Mouse (Mus musculus): Measurements from ENCODE around the gene Retreg3. TPM values are rescaled to one million over a fixed set of nuclear protein-coding genes. Genes with fewer than 3 reads are reported as not detected.

The Retreg3 gene
- total RNA-seq, 2 experiments from 2014 or later: 57.1 to 61.1 TPM

DNA sequence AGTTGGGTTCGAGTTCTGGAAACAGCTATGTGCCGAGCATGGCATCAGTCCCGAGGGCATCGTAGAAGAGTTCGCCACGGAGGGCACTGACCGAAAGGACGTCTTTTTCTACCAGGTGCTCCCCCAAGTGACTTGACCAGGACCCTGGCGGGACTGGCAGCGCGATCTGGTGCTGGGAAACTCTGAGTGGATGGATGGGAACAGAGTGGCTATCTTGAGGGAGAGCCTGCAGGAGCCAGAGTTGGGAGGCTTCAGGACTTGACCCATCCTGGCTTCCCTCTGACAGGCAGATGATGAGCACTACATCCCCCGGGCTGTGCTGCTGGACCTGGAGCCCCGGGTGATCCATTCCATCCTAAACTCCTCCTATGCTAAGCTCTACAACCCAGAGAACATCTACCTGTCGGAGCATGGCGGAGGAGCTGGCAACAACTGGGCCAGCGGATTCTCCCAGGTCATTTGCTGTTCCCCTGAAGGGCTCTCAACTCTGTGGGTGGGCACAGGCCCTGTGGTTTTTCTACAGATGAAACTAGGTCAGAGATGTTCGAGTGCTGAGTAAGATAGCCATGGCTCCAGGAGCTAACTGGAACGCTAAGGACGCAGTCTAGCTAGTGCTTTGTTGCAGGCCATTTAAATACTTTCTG lies 974 bp upstream of the Retreg3 start:
- no peak for DNase-seq (ENCODE audit: low spot score in 2 of 2)

DNA sequence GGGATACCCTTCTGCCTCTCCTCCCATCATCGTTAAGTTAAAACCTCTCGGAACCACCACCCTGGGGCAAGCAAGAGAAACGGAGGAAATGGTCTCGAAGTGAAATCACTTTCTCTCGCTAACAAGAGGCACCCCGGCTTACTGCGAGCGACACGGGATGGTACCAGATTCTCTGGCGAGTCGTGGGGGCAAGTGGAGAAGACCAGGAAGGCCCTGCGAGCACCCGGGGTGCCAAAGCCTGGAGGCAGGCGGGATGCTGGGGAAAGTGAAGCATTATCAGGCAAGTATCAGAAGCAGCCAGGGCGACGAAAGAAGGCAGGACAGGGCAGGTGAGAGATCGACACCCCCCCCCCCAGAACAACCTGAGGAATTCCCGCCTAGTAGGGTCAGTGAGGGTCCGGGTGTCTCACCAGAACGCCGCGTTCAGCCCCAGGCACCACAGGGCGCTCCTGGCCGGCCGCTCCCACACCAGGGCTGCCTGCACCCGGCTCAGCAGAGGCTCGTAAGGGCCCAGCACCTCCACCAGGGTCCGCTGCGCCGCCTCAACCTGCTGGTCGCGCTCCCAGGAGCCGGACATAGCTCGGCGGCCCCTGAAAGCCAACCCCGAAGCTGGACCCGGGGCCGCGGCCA lies 447 bp downstream of the Retreg3 start:
- no peak for DNase-seq (ENCODE audit: low spot score in 2 of 2)

DNA sequence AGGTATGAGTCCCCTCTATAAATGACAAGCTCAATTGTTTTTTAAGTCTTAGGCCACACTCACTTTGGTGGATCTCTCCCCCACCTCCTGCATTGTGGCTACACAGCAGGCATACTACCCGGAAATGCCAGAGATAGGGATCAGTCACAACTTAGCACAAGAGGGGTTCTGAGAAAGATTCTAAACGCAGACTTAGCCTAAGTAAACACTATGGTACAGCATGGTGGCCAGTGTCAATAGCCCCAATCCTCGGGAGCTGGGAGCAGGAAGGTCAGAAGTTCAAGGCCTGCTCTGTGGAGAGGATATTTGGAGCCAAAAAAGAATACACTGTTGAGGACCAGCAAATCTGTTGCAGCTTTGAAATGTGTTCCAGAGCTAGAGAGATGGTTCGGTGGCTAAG lies 1.6 kb downstream of the Retreg3 start:
- DNase-seq (ENCODE audit: low spot score in 2 of 2): no peak

DNA sequence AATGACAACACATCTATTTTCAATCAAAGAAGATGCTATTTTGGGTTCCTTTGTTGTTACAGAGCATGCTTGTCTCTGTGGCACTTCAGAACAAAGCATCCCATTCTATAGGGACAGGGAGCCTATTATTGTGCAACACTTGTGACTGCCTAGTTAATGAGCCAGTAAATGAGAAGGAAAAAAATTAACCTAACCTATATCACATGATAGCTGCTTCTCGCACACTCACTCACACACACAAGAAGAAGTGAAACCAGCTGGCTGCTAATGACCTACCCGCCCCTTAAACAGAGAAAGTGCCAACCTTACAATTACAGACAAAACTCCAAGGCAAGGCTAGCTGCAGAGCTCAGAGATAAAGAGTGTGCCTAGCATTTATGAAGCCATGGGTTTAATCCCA lies 4.1 kb downstream of the Retreg3 start:
- DNase-seq (ENCODE audit: low spot score in 2 of 2): no peak

DNA sequence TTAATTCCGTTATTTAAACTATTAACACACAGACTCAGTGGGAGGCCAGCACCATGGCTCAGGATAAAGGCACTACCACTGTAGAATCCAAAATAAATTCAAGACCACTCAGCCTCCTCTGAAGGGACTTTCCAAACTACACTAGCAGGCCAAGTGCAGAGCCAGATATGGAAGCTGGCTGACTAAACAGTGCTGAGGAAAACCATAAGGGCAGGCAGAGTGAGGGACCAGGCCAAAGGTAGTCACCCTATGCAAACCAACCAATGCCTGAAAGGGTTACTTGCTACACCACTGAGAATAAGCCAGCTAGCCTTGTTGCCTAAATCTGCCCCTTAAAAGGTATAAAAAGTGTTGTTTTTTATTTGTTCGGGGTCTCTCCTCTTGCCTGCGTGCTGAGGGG lies 7.5 kb downstream of the Retreg3 start:
- DNase-seq (ENCODE audit: low spot score in 2 of 2): no peak

DNA sequence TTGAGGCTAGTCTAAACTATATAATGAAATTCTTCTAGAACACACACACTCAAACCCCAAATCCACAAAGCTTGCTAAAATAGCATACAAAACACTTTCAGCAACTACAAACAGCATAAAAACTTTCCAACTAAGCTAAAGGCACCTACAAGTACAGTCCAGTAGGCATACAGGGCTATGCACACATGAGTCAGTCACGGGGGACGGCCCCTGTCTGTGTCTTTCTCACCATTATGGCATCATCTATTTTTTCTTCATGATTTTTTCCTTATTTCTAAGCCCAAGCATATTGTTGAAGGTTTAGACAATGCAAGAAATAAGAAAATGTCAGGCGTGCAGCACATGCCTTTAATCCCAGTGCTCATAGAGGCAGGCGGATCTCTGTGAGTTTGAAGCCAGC lies 8.5 kb downstream of the Retreg3 start:
- DNase-seq (ENCODE audit: low spot score in 2 of 2): no peak

DNA sequence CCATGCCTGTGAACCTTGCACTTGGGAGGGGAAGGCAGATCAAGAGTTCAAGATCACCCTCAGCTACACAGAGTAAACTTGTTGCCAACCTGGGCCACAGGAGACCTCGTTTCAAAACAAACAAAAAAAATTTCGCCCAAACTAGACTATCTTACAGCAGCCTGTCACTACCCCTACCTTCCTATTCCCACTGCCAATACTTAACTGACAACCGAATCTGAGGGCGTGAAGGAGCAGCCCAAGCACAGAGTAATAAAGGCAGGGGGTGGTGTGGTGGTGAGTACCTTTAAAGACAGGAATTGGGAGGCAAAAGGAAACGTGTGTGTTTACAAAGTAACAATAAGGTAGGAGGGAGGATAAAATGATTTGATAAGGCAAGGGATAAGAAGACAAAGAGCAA lies 9.0 kb downstream of the Retreg3 start:
- DNase-seq (ENCODE audit: low spot score in 2 of 2): no peak

DNA sequence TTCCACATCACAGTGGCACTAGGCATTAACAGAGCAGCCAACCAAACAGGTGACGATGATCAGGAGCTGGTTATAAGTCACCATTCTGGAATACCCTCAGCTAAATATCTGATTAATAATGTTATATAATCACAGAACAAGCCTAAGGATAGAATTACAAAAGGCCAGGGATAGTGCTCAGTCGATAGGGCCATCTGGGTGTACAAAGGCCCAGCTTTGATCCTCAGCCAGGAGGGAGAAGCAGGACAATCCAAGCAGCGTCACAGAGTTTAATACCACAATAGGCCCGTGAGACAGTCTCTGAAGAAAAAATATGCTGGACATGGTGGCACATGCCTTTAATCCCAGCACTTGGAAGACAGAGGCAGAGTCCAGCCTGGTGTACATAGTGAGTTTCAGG lies 10.3 kb downstream of the Retreg3 start:
- no peak for DNase-seq (ENCODE audit: low spot score in 2 of 2)

DNA sequence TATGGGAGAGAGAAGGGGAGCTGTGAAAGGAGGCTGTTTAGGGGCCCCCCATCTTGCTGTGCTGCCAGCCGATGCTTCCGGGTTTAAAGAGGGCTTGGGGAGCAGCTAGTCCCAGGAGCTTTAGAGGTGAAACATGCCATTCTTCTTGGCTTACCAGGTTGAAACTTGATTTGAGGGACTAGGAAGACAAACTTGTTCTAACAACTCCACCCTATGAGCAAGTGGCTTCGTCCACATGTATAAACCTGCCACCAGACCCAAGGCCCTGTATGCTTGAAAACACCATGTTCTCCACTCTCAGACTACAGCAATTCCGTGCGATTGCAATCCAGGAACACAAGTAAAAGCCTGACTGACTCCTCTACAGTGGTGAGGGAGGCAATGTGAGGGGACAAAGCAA lies 16.7 kb downstream of the Retreg3 start:
- DNase-seq (ENCODE audit: low spot score in 2 of 2): no peak

DNA sequence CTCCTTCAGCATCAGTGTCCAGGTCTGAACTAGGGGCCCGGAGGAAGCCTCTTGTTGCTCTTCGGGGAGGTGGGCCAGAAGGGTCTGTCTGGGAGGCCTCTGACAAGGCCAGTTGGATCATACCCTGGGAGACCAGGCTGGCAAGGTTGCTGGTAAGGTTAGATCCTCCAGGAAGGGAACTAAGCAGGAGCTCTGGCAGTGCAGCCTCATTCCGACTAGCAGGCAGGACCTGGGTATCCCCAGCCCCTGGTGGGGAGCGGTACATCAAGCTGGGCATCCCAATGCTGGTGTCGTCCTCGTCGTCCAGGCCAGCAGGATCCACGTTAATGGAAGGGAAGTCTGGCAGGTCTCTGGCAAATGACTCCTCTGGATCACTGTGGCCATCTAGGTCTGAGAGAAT lies 21.5 kb downstream of the Retreg3 start:
- no peak for DNase-seq (ENCODE audit: low spot score in 2 of 2)

DNA sequence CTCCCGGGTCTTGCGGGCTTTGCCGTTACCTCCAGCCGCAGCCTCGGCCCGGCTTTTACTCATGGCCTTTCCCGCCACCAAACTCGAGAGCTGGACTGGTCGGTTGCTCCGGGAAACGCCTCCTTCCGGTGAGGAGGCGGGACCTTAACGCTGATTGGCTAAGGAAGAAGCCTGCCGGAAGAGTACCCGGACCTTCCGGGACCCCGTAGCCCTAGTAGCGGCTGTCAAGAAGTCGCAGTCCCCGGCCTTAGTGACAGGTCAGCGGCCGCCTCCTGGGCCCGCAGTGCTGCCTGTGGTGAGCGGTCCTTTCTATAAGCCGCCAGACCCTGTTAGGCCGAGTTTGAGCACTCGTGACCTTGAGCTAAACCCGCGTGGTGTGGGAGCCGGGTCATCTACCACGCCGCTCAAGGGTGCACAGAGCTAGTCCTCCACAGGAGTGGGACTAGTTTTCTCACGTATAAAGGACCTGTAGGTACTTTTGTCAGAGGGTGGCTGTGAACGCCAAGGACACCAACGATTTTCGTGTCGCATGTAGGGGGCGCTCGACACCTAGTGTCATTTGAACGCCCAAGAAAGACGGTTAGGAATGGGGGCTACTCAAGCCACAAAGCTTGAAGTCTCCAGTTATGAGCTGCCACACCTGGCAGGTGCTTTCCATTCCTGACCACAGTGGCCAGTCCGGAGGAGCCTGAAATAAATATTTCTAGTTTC lies 24.2 kb downstream of the Retreg3 start, which contains the start of gene Psmc3ip:
Gene Psmc3ip (minus strand): TSS at position 123 of the 711 bp plus-strand sequence.
- peak; percentile 91 to 95 for DNase-seq (ENCODE audit: low spot score in 2 of 2)

DNA sequence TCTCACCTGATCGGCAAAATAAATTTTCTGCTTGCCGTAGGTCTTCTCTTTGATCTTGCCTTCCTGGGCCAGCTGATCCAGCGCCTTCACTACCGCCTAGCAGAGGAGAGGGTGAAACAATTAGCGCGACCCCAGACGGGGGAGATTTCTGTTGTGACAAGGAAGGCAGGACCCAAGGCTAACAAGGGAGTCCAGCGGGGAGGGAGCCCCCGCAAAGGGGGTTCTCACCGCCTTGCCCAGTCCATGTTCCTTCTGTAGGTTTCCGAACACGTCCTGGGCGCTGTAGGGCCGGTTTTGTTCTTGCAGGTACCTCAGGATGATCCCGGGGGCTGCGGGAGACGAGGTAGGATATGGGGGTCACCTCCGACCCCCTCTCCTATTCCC lies 24.8 kb downstream of the Retreg3 start:
- DNase-seq (ENCODE audit: low spot score in 2 of 2): peak in 1 of 2 experiments; percentile 44

DNA sequence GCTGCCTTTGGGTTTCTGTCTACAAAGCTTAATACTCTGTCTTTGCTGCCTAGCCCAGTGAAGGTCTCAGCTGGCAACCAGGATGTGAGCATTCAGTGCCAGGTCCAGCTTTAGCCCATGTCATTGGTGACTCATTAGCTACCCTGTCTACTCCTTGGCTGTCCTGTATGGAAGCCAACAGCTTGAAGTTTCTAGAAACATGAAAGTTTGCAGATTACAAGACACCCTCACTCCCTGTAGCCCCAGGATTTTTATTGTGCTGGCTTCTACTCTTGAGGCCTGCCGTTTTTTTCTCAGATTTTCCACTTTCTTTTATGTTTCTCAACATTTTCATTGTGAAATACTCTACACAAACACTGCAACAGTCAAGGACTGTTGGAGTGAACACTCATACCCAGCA lies 29.8 kb downstream of the Retreg3 start:
- no peak for DNase-seq (ENCODE audit: low spot score in 2 of 2)

DNA sequence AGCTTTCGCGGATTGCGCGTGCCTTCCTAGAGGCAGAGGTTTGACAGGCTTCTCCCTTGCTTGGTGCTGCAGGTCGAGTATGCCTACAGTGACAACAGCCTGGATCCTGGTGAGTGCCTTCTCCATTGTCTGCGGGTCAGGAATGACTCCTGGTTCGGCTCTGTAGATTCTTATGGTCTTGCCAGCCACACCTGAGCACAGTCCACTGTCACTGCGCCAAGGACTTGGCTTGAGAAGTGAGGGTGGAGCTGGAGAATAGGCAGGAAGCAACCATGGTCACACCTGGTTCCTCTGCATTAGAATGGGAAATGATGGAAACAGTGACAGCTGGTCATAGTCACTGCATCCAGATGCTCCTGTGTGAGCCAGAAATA lies 32.0 kb downstream of the Retreg3 start:
- DNase-seq (ENCODE audit: low spot score in 2 of 2): no peak

DNA sequence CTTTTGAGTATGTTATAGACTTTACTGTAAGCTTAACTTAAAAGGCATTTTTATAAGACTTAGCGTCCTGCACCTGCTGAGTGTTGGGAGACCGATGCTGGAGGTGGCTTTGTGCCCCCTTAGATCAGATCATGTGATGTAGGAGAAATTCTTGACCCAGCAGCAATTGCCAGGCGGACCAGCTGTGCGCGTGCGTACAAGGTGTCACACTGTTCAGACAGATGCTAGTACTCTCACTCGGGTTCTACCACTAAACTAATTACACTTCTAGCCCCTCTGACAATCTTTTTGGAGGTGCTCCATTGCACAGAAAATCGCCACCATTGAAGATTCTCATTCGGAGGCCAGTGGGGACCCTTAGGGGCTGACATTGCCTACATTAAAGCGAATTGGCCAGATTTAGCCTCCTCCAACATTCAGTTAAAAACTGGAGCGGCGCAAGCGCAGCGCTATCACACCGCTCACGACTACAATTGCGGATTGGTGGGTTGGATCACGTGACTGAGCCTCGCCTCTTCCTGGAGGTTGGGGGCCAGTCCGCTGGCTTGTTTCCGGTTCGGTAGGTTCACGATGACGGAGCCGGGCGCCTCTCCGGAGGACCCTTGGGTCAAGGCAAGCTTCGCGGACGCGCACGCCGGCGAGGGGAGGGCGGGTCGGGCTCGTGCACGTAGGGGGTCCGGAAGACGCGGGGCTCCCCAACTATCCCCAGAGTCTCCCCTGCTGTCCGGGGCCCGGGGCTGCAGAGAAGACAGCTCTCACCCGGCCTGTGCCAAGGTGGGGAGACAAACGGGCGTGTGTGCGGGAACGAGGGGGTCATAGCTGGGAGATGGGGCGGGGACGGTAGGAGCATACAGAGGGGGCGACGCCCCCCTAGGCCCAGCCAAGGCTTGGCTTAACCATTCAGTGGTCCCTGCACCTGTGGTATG lies 32.7 kb downstream of the Retreg3 start, which contains the start of gene Mlx:
Gene Mlx (plus strand): TSS at position 522 of the 926 bp plus-strand sequence.
- peak; percentile 88 to 94 for DNase-seq (ENCODE audit: low spot score in 2 of 2)

DNA sequence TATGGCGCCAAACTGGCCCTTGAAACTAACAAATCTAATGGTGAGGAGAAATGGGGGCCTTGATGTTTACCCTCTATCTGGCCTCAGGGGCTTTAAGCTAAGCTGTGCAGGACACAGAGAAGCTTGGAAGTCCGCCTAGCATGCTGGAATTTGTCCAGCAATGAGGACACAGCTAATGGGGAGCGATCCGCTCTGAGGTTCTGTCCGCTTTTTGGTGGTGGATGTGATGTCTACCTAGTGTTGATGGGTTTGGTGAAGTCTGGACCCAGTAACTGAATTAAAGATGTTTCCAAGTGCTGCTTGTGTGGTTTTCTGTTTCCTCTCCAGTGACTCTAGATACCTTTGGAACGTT lies 33.4 kb downstream of the Retreg3 start:
- DNase-seq (ENCODE audit: low spot score in 2 of 2): no peak

DNA sequence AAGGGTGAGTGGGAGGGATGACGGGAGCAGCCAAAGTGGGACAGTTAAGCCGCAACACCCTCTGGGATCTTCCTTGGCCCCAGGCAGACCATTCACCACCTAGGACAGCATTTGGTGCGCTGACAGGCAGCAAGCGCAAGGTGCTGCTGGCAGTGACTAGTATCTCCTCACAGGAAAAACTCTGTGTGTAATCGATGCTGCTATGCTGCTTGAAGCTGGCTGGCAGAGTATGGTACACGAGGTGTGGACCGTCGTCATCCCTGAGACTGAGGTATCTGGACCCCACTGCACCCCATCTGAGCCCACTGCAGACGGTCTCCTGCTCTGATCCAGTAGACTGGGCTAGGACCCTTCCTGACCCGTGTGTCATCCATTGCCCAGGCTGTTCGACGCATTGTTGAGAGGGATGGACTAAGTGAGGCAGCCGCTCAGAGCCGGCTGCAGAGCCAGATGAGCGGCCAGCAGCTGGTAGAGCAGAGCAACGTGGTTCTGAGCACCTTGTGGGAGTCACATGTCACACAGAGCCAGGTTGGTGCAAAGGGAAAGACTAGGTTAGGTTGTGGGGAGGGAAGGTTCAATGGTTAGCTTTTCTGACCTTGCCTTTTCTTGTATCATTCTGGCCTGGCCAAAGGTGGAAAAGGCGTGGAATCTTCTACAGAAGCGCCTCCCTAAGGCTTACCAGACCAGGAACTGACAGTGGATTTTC lies 33.9 kb downstream of the Retreg3 start:
- no peak for DNase-seq (ENCODE audit: low spot score in 2 of 2)

DNA sequence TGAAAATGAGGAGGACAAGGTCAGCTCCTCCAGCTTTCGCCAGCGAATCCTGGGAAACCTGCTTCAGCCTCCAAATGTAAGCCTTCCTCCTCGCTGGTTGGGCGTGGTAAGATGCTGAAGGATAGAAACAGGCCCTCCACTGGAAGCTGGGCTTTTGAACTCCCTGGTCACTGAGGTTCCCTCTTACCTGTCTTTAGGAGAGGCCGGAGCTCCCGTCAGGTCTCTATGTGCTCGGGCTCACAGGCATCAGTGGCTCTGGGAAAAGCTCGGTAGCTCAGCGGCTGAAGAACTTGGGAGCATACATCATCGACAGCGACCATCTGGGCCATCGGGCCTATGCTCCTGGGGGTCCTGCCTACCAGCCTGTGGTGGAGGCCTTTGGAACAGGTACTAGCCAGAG lies 34.9 kb downstream of the Retreg3 start:
- no peak for DNase-seq (ENCODE audit: low spot score in 2 of 2)

DNA sequence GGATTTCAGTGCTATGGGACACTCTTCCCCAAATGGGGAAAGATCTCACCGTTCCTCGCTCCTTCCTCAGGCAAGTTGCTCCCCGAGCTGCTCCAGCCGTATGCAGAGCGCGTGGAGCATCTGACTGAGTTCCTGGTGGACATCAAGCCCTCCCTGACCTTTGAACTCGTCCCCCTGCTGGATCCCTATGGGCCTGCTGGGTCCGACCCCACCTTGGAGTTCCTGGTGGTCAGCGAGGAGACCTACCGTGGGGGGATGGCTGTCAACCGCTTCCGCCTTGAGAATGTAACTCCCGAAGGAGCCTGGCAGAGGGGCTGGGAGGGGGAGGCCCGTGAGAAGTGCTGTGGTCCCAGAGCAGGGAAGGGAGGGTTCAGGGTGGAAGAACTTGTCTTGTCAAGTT lies 35.4 kb downstream of the Retreg3 start:
- DNase-seq (ENCODE audit: low spot score in 2 of 2): no peak

DNA sequence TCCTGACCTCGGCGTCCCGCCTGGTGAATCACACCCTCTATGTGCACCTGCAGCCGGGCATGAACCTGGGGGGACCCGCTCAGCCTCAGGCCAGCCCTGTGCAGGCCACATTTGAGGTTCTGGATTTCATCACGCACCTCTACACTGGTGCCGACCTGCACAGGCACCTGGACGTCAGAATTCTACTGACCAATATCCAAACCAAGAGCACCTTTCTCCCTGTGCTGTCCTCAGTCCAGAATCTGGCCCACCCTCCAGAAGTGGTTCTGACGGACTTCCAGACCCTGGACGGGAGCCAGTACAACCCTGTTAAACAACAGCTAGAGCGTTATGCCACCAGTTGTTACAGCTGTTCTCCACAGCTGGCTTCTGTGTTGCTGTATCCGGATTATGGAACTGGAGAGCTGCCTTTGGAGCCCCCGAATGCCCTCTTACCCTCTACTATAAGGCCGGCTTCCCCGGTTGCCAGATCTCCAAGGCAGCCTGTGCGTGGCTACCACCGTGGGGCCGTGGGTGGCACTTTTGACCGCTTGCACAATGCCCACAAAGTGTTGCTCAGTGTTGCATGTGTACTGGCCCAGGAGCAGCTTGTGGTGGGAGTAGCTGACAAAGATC lies 36.5 kb downstream of the Retreg3 start:
- DNase-seq (ENCODE audit: low spot score in 2 of 2): no peak

All from layer of hippocampus, postnatal 14 days (tissue).